Comparison of ENCODE assay signal across 17 mouse cellular contexts in the genomic region with DNA sequence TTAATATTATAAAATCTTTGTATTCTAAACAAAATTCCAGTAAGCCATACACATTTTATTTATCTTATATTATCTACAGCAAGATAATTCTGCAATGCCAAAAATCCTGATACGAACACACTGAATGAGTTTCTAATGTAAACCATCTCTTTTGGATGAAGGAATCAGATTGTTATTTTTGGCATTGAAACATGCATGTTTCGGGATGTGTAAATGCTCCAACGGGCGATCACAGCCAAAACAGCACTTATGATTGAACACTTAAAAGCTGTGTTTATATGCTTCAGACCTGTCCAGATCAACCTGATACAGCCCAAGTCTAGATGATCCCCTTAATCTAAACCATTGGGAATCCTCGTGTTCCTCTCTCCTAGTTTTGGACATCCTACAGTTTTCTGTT.
A peak's percentile ranks its signal among the peaks of the same experiment; 100 is the strongest.
DNase-seq lines count a peak whose midpoint lies in the region; ATAC-seq and TF ChIP-seq lines count a peak whose summit lies in the region.
"Had no signal": no experiment of that assay in that cellular context is flagged by ENCODE, and none has a peak within 500 bp of the region (broad histone marks: within the 10 kb centered on the region; RNA-seq: fewer than 3 reads in every experiment).

No protein-coding gene starts in this region.

- no peak overlapping the region for H3K9ac ChIP-seq in forebrain, postnatal 0 days
- H3K9ac ChIP-seq in forebrain, embryonic 12.5 days, result no peak overlapping the region
- H3K9ac ChIP-seq in lung, embryonic 14.5 days, result no peak overlapping the region
- H3K9ac ChIP-seq in embryonic facial prominence, embryonic 13.5 days, result no peak overlapping the region
- no peak overlapping the region for H3K9ac ChIP-seq in neural tube, embryonic 14.5 days (replicated peaks; ENCODE audit: low read depth, low read length)
- H3K9ac ChIP-seq: heart, embryonic 12.5 days; midbrain, embryonic 13.5 days had no signal

- peak overlapping the region; percentile 1; the same call in 1 of the 2 replicates for H3K4me2 ChIP-seq in forebrain, postnatal 0 days (ENCODE audit: low read depth)
- no peak overlapping the region for H3K4me2 ChIP-seq in forebrain, embryonic 12.5 days
- H3K4me2 ChIP-seq in lung, embryonic 14.5 days, result no peak overlapping the region
- H3K4me2 ChIP-seq in embryonic facial prominence, embryonic 13.5 days, result peak overlapping the region; percentile 37
- peak overlapping the region; percentile 16; the same call in 1 of the 2 replicates for H3K4me2 ChIP-seq in neural tube, embryonic 14.5 days (ENCODE audit: low read depth, low read length)
- H3K4me2 ChIP-seq: heart, embryonic 12.5 days; midbrain, embryonic 13.5 days had no signal

- H3K27me3 ChIP-seq in forebrain, postnatal 0 days (ENCODE audit: insufficient read depth, low read length), result no peaks in the 10 kb centered on the region
- H3K27me3 ChIP-seq in forebrain, embryonic 12.5 days, result no peaks in the 10 kb centered on the region
- no peaks in the 10 kb centered on the region for H3K27me3 ChIP-seq in lung, embryonic 14.5 days (ENCODE audit: insufficient read depth, low read length)
- H3K27me3 ChIP-seq in embryonic facial prominence, embryonic 13.5 days, result no peaks in the 10 kb centered on the region
- no peaks in the 10 kb centered on the region for H3K27me3 ChIP-seq in neural tube, embryonic 14.5 days (ENCODE audit: control insufficient read depth, insufficient read depth, low read length)
- H3K27me3 ChIP-seq: CH12.LX; heart, embryonic 12.5 days; midbrain, embryonic 13.5 days had no signal

- H3K36me3 ChIP-seq in forebrain, postnatal 0 days (ENCODE audit: insufficient read depth), result no peaks in the 10 kb centered on the region
- no peaks in the 10 kb centered on the region for H3K36me3 ChIP-seq in forebrain, embryonic 12.5 days (replicated peaks)
- no peaks in the 10 kb centered on the region for H3K36me3 ChIP-seq in lung, embryonic 14.5 days (ENCODE audit: insufficient read depth)
- H3K36me3 ChIP-seq in embryonic facial prominence, embryonic 13.5 days, result peaks cover 3% of the 10 kb centered on the region; the same call in 1 of the 2 replicates
- H3K36me3 ChIP-seq in neural tube, embryonic 14.5 days (ENCODE audit: control insufficient read depth, insufficient read depth, low read length), result no peaks in the 10 kb centered on the region
- H3K36me3 ChIP-seq: heart, embryonic 12.5 days; midbrain, embryonic 13.5 days had no signal

- no peak for ATAC-seq in forebrain, postnatal 0 days
- ATAC-seq in forebrain, embryonic 12.5 days (ENCODE audit: low FRiP score), result no peak
- ATAC-seq in lung, embryonic 14.5 days (ENCODE audit: insufficient read depth), result no peak
- no peak for ATAC-seq in embryonic facial prominence, embryonic 13.5 days (ENCODE audit: insufficient number of reproducible peaks, insufficient read depth, low FRiP score, low TSS enrichment, low read depth)
- ATAC-seq in neural tube, embryonic 14.5 days (ENCODE audit: low read depth), result no peak
- ATAC-seq: midbrain, embryonic 13.5 days had no signal

- TF ChIP-seq CTCF in forebrain, postnatal 0 days (IDR thresholded peaks at IDR 0.05; ENCODE audit: low read depth), result no peak
- TF ChIP-seq CTCF in lung, embryonic 14.5 days (IDR thresholded peaks at IDR 0.05; ENCODE audit: low read depth), result no peak

- H3K4me1 ChIP-seq in forebrain, postnatal 0 days (ENCODE audit: insufficient read depth), result 0 out of 2 replicates have a peak, but pooled peaks cover 6% of the 10 kb centered on the region
- H3K4me1 ChIP-seq in forebrain, embryonic 12.5 days, result peaks cover 24% of the 10 kb centered on the region
- no peaks in the 10 kb centered on the region for H3K4me1 ChIP-seq in lung, embryonic 14.5 days (ENCODE audit: insufficient read depth)
- H3K4me1 ChIP-seq in embryonic facial prominence, embryonic 13.5 days, result peaks cover 24% of the 10 kb centered on the region
- peaks cover 6% of the 10 kb centered on the region; the same call in 1 of the 2 replicates for H3K4me1 ChIP-seq in neural tube, embryonic 14.5 days (ENCODE audit: control insufficient read depth, insufficient read depth, low read length)

- H3K4me3 ChIP-seq in forebrain, postnatal 0 days (ENCODE audit: low read depth, low read length), result no peak overlapping the region
- no peak overlapping the region for H3K4me3 ChIP-seq in forebrain, embryonic 12.5 days (replicated peaks)
- H3K4me3 ChIP-seq in lung, embryonic 14.5 days (ENCODE audit: low read depth, low read length), result no peak overlapping the region
- H3K4me3 ChIP-seq in embryonic facial prominence, embryonic 13.5 days, result 0 out of 2 replicates have a peak overlapping the region, but pooled peaks have one; percentile 4
- no peak overlapping the region for H3K4me3 ChIP-seq in neural tube, embryonic 14.5 days (ENCODE audit: low read depth, low read length)
- H3K4me3 ChIP-seq: heart, embryonic 12.5 days; midbrain, embryonic 13.5 days had no signal

- no peaks in the 10 kb centered on the region for H3K9me3 ChIP-seq in forebrain, postnatal 0 days (ENCODE audit: low read length)
- H3K9me3 ChIP-seq in forebrain, embryonic 12.5 days, result no peaks in the 10 kb centered on the region
- no peaks in the 10 kb centered on the region for H3K9me3 ChIP-seq in lung, embryonic 14.5 days (ENCODE audit: low read depth, low read length)
- H3K9me3 ChIP-seq in embryonic facial prominence, embryonic 13.5 days, result no peaks in the 10 kb centered on the region
- no peaks in the 10 kb centered on the region for H3K9me3 ChIP-seq in neural tube, embryonic 14.5 days (ENCODE audit: control insufficient read depth, low read length)
- H3K9me3 ChIP-seq: heart, embryonic 12.5 days; midbrain, embryonic 13.5 days had no signal

- 47% methylated on average over 5 of the region's 5 CpGs for WGBS in forebrain, postnatal 0 days
- WGBS in forebrain, embryonic 12.5 days, result 52% methylated on average over 5 of the region's 5 CpGs
- WGBS in lung, embryonic 14.5 days, result 34% methylated on average over 5 of the region's 5 CpGs
- WGBS in embryonic facial prominence, embryonic 13.5 days, result 39% methylated on average over 5 of the region's 5 CpGs
- WGBS in neural tube, embryonic 14.5 days, result 68% methylated on average over 5 of the region's 5 CpGs

- no peak for DNase-seq in forebrain, postnatal 0 days
- DNase-seq in lung, embryonic 14.5 days, result peak; percentile 50
- DNase-seq in lung, postnatal 14 days, result no peak
- DNase-seq in right cerebral cortex, adult 18-20 months, result no peak
- DNase-seq: adrenal gland, postnatal 10 days; cerebellum, adult 11 months; cerebellum, postnatal 25 days; heart, postnatal 36 days; kidney, adult 9 months; lung, adult 18-20 months; thymus, postnatal 25 days had no signal

- H3K27ac ChIP-seq in forebrain, postnatal 0 days (ENCODE audit: low read depth, low read length), result no peak overlapping the region
- H3K27ac ChIP-seq in forebrain, embryonic 12.5 days, result no peak overlapping the region
- no peak overlapping the region for H3K27ac ChIP-seq in lung, embryonic 14.5 days (ENCODE audit: low read depth)
- peak overlapping the region; percentile 55; the same call in 1 of the 2 replicates for H3K27ac ChIP-seq in embryonic facial prominence, embryonic 13.5 days
- no peak overlapping the region for H3K27ac ChIP-seq in neural tube, embryonic 14.5 days (ENCODE audit: low read depth, low read length)
- H3K27ac ChIP-seq: midbrain, embryonic 13.5 days had no signal

Comparison
In these comparisons a context has a peak if more than half of its experiments do, and no peak if none do; other contexts are left out.
1. H3K4me2 ChIP-seq: peak in forebrain, postnatal 0 days (single experiment), embryonic facial prominence, embryonic 13.5 days (single experiment) and neural tube, embryonic 14.5 days (single experiment); none in forebrain, embryonic 12.5 days (single experiment) and lung, embryonic 14.5 days (single experiment).